Mouse (Mus musculus) olfactory bulb, adult 2 months (tissue): ENCODE results near the gene Thumpd3.

Source experiments
- CTCF ChIP-seq: fragments of 200-500 bp; IDR thresholded peaks from 2 replicates; pipeline ENCODE4 v1.5.1; 2012; ENCODE audit warnings: low read depth, mild to moderate bottlenecking, low read length, moderate library complexity; ENCODE audit not compliant: insufficient read depth
- POLR2A ChIP-seq: fragments of 200-500 bp; IDR thresholded peaks from 2 replicates; pipeline ENCODE4 v1.6.1; 2012; ENCODE audit warnings: mild to moderate bottlenecking, low read depth, low read length, moderate library complexity; ENCODE audit not compliant: insufficient read depth

DNA sequence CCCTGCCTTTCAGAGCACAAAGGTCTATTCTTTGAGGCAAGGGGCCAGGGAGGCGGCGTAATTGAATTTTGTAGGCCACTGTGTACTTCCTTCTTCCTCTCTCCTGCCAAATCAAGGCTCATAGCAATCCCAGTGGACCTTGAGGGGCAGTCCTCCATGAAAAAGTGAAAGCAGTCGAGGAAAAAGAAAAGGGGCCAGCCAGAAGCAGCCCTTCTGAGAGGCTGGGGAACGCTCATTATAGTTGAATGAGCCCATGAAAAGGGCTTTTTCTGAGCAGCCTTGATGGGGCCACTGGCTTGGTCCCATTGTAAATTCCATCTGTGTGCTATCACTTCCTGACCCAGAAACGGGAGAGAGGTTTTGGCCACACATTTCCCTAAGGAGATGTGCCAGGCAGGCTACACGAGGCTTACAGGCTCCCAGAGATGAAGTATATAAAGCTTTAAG lies 33.5 kb upstream of the Thumpd3 start:
- TF ChIP-seq POLR2A (no peak), CTCF (no peak)
